Mouse (Mus musculus): ENCODE measurements around the gene Lamp2.

GRCm38 (mm10) chrX:38473164-38473536 is 16.9 kb upstream of the Lamp2 start:
- TF ChIP-seq CTCF (IDR thresholded peaks at IDR 0.05; ENCODE audit: borderline replicate concordance, control insufficient read depth, extremely low read depth, insufficient read depth, low read length, poor library complexity) (no peak), POLR2A (IDR thresholded peaks at IDR 0.05; ENCODE audit: control insufficient read depth, extremely low read depth, insufficient read depth, low read length, poor library complexity) (no peak)

Measured in thymus, adult 2 months (tissue).